Mouse (Mus musculus): ENCODE data around the gene Cep112. TPM values are rescaled to one million over a fixed set of nuclear protein-coding genes. Genes with fewer than 3 reads are reported as not detected.

Gene Cep112
- polyA plus RNA-seq, 1 experiment from 2014 or later, result 14.0 TPM

DNA sequence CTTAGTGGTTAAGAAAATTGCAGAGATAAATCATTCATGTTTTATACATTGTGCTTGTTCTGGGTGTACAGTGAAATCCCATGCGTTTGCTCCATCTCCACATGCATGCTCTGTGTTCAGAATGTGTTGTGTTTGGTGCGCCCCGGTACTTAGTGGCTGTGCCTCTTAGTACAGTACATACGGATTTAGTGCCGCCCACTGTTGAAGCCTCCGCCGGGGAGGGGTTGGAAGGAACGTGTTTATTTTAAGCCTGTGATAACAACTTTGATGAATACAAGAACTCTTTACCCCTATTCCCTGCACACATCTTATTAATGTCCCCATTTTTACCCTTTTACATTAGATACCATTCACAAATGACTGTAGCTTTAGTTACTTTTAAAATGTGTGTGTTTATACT, 39.1 kb downstream of the Cep112 start:
- no peak overlapping the region for H3K27ac ChIP-seq
- H3K9ac ChIP-seq, result no peak overlapping the region
- no peak for ATAC-seq (ENCODE audit: insufficient read depth, low FRiP score, low read depth)
- H3K4me2 ChIP-seq, result no peak overlapping the region
- WGBS, result 35% methylated on average over 8 of the region's 8 CpGs
- no peaks in the 10 kb centered on the region for H3K4me1 ChIP-seq
- H3K4me3 ChIP-seq (replicated peaks), result no peak overlapping the region
- no peaks in the 10 kb centered on the region for H3K9me3 ChIP-seq
- no peaks in the 10 kb centered on the region for H3K27me3 ChIP-seq (replicated peaks)
- H3K36me3 ChIP-seq, result no peaks in the 10 kb centered on the region

DNA sequence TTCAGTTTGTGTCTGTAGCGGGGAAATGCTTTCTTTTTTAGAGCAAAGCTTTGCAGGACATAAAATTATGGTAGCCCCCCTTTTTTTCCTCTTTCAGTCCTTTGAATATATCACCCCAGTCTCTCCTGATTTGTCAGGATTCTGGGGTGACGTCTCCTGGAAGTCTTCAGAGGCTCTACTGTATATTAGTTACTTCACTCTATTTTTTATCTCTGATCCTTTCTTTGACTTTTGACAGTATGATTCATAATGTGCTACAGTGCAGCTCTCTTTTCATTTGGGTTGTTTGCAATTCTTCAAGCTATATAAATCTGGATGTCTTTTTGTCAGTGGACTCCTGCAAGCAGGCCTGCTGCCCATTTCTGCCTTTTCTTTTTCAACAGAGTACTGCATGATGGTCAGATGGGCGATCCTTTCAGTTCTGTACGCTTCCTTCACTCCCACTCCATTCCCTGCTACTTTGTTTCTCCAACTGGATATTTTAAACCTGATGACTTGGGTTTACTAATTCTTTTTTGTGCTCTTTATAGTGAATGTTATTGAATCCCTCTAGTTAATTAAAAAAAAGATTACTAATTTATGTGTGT, 39.8 kb downstream of the Cep112 start:
- no peaks in the 10 kb centered on the region for H3K9me3 ChIP-seq
- no peaks in the 10 kb centered on the region for H3K4me1 ChIP-seq
- no peaks in the 10 kb centered on the region for H3K36me3 ChIP-seq
- ATAC-seq (ENCODE audit: insufficient read depth, low FRiP score, low read depth), result no peak
- no peak overlapping the region for H3K4me3 ChIP-seq (replicated peaks)
- no peak overlapping the region for H3K27ac ChIP-seq
- H3K27me3 ChIP-seq (replicated peaks), result no peaks in the 10 kb centered on the region
- no peak overlapping the region for H3K9ac ChIP-seq
- 53% methylated on average over 4 of the region's 4 CpGs for WGBS
- no peak overlapping the region for H3K4me2 ChIP-seq

DNA sequence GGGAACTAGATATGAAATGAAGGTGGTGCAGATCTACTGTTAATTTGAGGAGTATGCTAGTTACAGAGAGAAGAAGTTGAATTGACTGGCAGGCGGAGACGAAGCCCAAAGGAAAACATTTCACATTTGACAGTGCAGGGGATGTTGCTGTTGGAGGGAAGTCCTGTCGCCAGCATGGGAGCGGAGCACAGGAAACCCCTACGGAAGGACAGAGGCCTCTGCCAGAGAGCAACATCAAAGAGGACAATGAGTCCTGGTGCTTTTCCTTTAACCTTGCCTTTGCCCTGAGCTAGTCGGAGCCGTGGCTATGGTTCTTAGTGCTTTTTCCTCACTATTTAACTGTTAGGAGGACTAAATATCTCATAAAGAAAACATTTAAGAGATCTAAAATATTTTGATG, 50.7 kb downstream of the Cep112 start:
- Histone ChIP-seq H3K27ac (no peak overlapping the region), H3K4me3 (replicated peaks) (no peak overlapping the region), H3K27me3 (replicated peaks) (no peaks in the 10 kb centered on the region), H3K4me1 (no peaks in the 10 kb centered on the region), H3K9ac (no peak overlapping the region), H3K9me3 (no peaks in the 10 kb centered on the region), H3K36me3 (no peaks in the 10 kb centered on the region), H3K4me2 (no peak overlapping the region)
- no peak for ATAC-seq (ENCODE audit: insufficient read depth, low FRiP score, low read depth)
- WGBS, result 68% methylated on average over 7 of the region's 7 CpGs

DNA sequence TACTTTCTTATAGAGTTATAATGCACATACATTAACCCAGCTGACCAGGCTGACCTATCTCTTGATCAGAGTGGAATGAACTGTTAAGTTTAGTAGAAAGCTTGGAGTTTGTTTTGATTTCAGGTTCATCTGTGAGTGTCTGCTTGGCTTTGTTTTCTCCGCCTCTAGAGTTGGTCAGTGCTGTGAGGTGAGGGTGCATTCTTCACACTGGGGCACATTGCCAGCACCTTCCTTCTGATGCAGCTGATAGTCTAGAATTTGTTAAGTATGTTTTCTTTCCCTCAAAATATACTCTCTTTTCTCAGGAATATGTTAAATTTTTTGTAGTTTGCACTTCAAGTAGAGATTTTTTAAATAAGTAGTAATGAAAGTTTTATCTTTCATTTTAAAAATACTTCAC, 51.2 kb downstream of the Cep112 start:
- H3K4me3 ChIP-seq (replicated peaks), result no peak overlapping the region
- H3K9me3 ChIP-seq, result no peaks in the 10 kb centered on the region
- no peak overlapping the region for H3K27ac ChIP-seq
- H3K4me1 ChIP-seq, result no peaks in the 10 kb centered on the region
- no peak overlapping the region for H3K9ac ChIP-seq
- no peaks in the 10 kb centered on the region for H3K27me3 ChIP-seq (replicated peaks)
- WGBS, result 60% methylated on average over 1 of the region's 1 CpGs
- ATAC-seq (ENCODE audit: insufficient read depth, low FRiP score, low read depth), result no peak
- no peak overlapping the region for H3K4me2 ChIP-seq
- no peaks in the 10 kb centered on the region for H3K36me3 ChIP-seq

DNA sequence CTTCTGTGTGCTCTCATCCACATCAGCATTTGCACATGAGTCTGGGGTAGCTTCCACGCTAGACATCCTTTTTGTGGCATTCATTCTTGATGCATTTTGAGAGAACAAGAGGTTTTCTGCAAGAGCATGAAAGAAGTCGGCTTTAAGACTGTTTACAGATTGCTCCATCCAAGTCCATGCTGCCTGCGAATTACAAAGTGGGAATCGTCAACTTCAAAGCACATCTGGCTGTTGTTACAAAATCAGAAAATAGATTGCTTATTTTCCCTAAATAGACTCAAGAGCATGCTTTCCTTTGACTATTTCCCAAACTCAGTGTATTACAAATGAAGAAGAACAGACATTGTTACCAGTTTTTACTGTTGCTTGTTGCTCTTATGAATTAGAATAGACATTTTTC, 59.0 kb downstream of the Cep112 start:
- H3K9ac ChIP-seq, result no peak overlapping the region
- no peaks in the 10 kb centered on the region for H3K9me3 ChIP-seq
- 57% methylated on average over 4 of the region's 4 CpGs for WGBS
- no peak overlapping the region for H3K4me2 ChIP-seq
- no peaks in the 10 kb centered on the region for H3K4me1 ChIP-seq
- no peak for ATAC-seq (ENCODE audit: insufficient read depth, low FRiP score, low read depth)
- H3K27ac ChIP-seq, result no peak overlapping the region
- H3K4me3 ChIP-seq (replicated peaks), result no peak overlapping the region
- no peaks in the 10 kb centered on the region for H3K36me3 ChIP-seq
- no peaks in the 10 kb centered on the region for H3K27me3 ChIP-seq (replicated peaks)

DNA sequence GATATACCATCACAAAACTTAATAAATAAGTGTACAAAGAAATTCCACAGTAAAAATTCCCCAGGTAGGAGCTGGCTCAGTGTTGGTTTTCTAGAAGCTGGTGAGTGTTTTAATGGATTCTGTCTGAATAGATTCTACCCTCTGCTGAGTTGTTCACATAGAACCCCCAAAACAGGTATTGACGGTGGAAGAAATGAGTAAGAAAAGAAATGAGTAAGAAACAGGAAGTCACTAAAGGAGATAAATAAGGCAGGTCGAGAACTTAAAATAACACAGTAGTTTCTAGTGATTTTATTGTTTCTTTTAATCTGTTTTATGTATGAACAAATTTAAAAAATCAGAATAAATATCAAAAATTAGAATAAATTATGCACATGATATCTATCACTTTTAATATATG, 63.3 kb downstream of the Cep112 start:
- no peak overlapping the region for H3K4me2 ChIP-seq
- H3K4me3 ChIP-seq (replicated peaks), result no peak overlapping the region
- 61% methylated on average over 2 of the region's 2 CpGs for WGBS
- no peak overlapping the region for H3K9ac ChIP-seq
- H3K36me3 ChIP-seq, result no peaks in the 10 kb centered on the region
- H3K9me3 ChIP-seq, result no peaks in the 10 kb centered on the region
- H3K4me1 ChIP-seq, result no peaks in the 10 kb centered on the region
- no peak for ATAC-seq (ENCODE audit: insufficient read depth, low FRiP score, low read depth)
- no peak overlapping the region for H3K27ac ChIP-seq
- H3K27me3 ChIP-seq (replicated peaks), result no peaks in the 10 kb centered on the region

DNA sequence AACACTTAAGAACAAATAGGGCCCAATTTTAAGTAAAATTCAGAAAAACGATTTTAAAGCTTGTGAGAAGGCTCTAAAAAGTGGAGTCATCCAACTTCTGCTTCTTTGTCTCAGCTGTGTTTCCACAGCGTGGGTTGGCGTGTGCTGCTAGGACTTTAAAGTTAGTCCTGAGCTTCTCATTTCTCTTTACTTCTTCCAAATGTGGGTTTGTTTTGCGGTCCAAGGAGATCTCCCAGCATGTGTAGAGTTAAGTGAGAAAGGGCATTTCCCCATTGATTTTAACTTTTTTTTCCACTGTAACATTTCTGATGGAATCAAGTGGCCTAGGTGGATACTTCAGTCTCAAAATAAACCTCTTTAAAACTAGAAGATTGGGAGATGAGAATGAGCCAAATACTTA, 64.9 kb downstream of the Cep112 start:
- no peak overlapping the region for H3K4me3 ChIP-seq (replicated peaks)

DNA sequence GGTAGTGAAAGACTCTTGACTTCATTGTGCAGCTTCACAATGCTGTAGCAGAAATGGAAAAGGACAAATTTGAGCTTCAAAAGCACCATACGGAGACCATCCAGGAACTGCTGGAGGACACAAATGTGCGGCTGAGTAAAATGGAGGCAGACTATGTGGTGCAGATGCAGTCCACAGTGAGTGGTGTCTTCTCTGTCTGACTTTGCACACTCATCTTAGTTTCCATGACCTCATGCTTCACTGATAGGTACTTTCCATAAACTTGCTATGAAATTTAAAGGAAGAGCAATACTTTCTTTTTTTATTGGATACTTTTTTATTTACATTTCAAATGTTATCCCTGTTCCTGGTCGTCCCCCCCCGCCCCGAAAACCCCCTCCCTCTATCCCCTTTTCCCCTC, 83.2 kb downstream of the Cep112 start:
- Histone ChIP-seq H3K4me2 (no peak overlapping the region), H3K9me3 (no peaks in the 10 kb centered on the region), H3K4me1 (no peaks in the 10 kb centered on the region), H3K9ac (no peak overlapping the region), H3K27ac (no peak overlapping the region), H3K36me3 (no peaks in the 10 kb centered on the region), H3K27me3 (replicated peaks) (no peaks in the 10 kb centered on the region), H3K4me3 (replicated peaks) (no peak overlapping the region)
- WGBS, result 95% methylated on average over 5 of the region's 5 CpGs
- no peak for ATAC-seq (ENCODE audit: insufficient read depth, low FRiP score, low read depth)

More for the DNA sequence above, 64.9 kb downstream of the Cep112 start:
- Histone ChIP-seq H3K27me3 (replicated peaks) (no peaks in the 10 kb centered on the region), H3K4me2 (no peak overlapping the region), H3K27ac (no peak overlapping the region), H3K4me1 (no peaks in the 10 kb centered on the region), H3K9ac (no peak overlapping the region), H3K36me3 (no peaks in the 10 kb centered on the region), H3K9me3 (no peaks in the 10 kb centered on the region)
- ATAC-seq (ENCODE audit: insufficient read depth, low FRiP score, low read depth), result no peak
- 91% methylated on average over 4 of the region's 4 CpGs for WGBS

DNA sequence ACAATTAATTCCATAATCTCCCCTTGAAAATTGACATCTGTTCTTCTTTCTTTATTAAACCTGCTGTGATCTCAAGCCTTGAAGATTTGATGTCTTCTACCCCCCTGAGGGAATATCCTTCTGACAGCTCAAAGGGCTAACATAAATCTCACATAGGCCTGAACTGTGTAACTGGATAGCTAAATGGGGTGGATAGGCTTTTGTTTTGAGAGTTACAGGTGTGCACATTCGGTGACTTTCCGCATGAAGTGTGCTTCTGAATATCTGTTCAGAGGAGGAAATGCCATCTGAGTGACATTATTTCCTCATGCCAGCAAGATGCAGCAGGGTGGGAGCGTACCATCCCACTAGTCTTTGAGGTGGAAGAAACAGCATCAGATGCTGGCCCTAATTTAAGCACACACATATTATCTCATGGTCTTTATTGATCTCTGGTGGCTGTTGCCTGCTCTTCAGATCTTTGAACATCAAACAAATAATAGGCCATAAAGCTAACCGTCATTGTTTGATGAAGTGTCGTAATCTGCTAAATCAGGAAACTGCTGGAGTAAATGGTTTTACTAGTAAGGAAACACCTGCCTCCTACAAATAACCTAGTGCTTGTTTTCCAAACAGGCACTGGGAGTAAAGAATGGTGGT, 102.9 kb downstream of the Cep112 start:
- Histone ChIP-seq H3K4me1 (no peaks in the 10 kb centered on the region), H3K4me2 (no peak overlapping the region), H3K27ac (no peak overlapping the region), H3K4me3 (replicated peaks) (no peak overlapping the region), H3K27me3 (replicated peaks) (no peaks in the 10 kb centered on the region), H3K9me3 (no peaks in the 10 kb centered on the region), H3K9ac (no peak overlapping the region), H3K36me3 (0 out of 2 replicates have a peak, but pooled peaks cover 3% of the 10 kb centered on the region)
- ATAC-seq (ENCODE audit: insufficient read depth, low FRiP score, low read depth), result no peak
- WGBS, result 46% methylated on average over 5 of the region's 5 CpGs

DNA sequence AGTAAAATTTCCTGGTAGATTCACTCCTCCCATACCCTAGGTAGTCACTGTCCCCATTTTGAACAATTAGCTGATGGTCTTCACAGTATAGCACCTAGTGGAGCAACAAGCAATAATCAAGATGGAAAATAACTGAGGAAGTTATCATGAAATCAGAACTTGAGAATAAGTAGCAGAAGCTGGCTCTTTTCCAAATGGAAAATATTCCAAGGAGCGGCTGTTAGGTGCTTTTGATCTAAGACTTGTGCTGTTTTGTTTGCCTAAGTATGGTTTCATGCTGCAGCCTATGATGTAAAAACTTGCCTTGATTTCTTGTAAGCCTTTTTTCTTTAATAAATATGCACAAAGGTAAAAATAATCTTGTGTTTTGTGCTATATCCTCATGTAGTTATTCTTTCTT, 107.9 kb downstream of the Cep112 start:
- no peak overlapping the region for H3K4me2 ChIP-seq
- no peak overlapping the region for H3K27ac ChIP-seq
- no peaks in the 10 kb centered on the region for H3K27me3 ChIP-seq (replicated peaks)
- no peak overlapping the region for H3K9ac ChIP-seq
- no peaks in the 10 kb centered on the region for H3K4me1 ChIP-seq
- no peak for ATAC-seq (ENCODE audit: insufficient read depth, low FRiP score, low read depth)
- 0 out of 2 replicates have a peak, but pooled peaks cover 3% of the 10 kb centered on the region for H3K36me3 ChIP-seq
- no peaks in the 10 kb centered on the region for H3K9me3 ChIP-seq
- WGBS, result 52% methylated on average over 1 of the region's 1 CpGs
- H3K4me3 ChIP-seq (replicated peaks), result no peak overlapping the region

DNA sequence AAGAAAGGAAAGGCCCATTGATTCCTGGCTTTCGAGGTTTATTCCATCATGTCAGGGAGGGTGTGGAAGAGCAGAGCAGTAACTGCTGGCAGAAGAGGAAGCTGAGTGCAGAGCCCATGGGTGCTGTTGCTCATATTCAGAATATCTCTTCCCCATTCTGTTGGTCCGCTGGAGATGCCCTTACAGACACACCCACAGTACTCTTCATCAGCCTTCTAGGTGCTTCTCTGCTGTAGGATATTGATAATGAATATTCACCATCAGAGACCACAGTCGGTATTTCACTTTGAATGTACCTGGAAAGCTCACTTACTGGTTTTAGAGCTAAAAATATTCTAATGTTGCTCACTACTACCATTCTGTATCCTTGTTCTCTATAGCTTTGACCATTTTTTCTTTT, 109.0 kb downstream of the Cep112 start:
- Histone ChIP-seq H3K4me2 (no peak overlapping the region), H3K27ac (no peak overlapping the region), H3K4me3 (replicated peaks) (no peak overlapping the region), H3K4me1 (no peaks in the 10 kb centered on the region), H3K27me3 (replicated peaks) (no peaks in the 10 kb centered on the region), H3K9me3 (no peaks in the 10 kb centered on the region), H3K9ac (no peak overlapping the region), H3K36me3 (0 out of 2 replicates have a peak, but pooled peaks cover 3% of the 10 kb centered on the region)
- 92% methylated on average over 3 of the region's 3 CpGs for WGBS
- ATAC-seq (ENCODE audit: insufficient read depth, low FRiP score, low read depth), result no peak

DNA sequence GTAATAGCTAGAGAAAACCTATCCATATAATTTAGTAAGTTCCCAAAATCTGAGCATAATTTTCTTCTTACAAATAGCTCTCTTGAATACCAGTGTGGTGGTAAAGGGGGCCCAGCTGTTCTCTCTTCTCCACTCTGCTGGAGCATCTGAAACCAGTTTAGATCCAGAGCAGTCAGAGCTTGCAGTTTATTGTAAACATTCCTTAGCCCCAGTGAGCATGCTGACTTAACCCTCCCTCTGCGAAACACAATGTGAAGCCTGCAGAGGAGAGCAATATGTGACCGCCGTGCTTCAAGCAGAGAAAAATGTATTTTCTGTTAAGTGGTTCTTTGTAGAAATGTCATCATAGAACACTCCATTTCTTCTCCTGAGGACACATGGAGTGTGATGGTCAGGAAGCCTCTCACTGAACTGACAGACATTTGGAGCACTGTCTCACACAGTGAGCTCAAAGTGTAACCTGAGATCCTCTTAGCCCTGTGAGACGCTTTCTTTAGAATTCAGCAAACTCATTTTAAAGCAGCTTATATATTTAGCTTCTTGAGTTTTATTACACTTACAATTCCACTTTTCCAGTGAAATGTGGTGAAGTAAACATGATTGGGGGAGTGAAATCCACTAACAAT, 128.1 kb downstream of the Cep112 start:
- WGBS, result 28% methylated on average over 4 of the region's 4 CpGs
- Histone ChIP-seq H3K27me3 (replicated peaks) (no peaks in the 10 kb centered on the region), H3K4me1 (no peaks in the 10 kb centered on the region), H3K9ac (no peak overlapping the region), H3K27ac (no peak overlapping the region), H3K4me3 (replicated peaks) (no peak overlapping the region), H3K9me3 (no peaks in the 10 kb centered on the region), H3K4me2 (no peak overlapping the region), H3K36me3 (no peaks in the 10 kb centered on the region)
- ATAC-seq (ENCODE audit: insufficient read depth, low FRiP score, low read depth), result no peak
